Mouse (Mus musculus) E14TG2a.4 (cell line): ENCODE measurements at regions not wholly inside any gene's neighbourhood (a gene's known extent, or its start where the extent isn't known, plus 50 kb on each side); places are given as distances from the start of the nearest gene placed in this dataset.

ENCODE experiments used
- CTCF ChIP-seq: conservative IDR thresholded peaks from 2 replicates; pipeline ENCODE4 v1.5.1; 2014; ENCODE audit warnings: low read length
- NANOG ChIP-seq: IDR thresholded peaks from 2 replicates; pipeline ENCODE4 v1.6.1; 2014; ENCODE audit warnings: borderline replicate concordance, low read length, mixed read lengths
- POU5F1 ChIP-seq: IDR thresholded peaks from 2 replicates; pipeline ENCODE4 v1.6.1; 2014; ENCODE audit warnings: low read length, borderline replicate concordance

DNA sequence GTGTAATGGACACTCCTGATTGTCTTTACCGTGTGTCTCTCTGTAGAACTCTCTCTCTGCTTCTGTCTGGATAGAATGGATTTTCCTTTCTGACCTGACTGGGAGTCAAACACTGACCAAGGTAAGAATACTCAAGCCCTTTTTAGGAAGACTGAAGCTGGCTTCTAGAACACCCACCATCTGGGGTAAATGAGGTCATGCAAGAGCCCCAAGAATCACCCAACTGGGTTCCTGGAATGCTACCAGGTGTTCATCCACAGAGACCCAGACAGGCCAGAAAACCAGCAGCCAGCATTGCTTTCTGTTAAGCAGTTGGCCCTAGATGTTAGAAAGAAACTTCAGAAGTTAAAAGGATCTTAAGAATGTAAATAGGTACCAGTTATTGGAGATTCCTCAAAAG is 122.2 kb downstream of the Suds3 start:
- TF ChIP-seq CTCF (no peak), POU5F1 (no peak), NANOG (no peak)
